Mouse (Mus musculus): ENCODE results near the gene Aldh3b1.

DNA sequence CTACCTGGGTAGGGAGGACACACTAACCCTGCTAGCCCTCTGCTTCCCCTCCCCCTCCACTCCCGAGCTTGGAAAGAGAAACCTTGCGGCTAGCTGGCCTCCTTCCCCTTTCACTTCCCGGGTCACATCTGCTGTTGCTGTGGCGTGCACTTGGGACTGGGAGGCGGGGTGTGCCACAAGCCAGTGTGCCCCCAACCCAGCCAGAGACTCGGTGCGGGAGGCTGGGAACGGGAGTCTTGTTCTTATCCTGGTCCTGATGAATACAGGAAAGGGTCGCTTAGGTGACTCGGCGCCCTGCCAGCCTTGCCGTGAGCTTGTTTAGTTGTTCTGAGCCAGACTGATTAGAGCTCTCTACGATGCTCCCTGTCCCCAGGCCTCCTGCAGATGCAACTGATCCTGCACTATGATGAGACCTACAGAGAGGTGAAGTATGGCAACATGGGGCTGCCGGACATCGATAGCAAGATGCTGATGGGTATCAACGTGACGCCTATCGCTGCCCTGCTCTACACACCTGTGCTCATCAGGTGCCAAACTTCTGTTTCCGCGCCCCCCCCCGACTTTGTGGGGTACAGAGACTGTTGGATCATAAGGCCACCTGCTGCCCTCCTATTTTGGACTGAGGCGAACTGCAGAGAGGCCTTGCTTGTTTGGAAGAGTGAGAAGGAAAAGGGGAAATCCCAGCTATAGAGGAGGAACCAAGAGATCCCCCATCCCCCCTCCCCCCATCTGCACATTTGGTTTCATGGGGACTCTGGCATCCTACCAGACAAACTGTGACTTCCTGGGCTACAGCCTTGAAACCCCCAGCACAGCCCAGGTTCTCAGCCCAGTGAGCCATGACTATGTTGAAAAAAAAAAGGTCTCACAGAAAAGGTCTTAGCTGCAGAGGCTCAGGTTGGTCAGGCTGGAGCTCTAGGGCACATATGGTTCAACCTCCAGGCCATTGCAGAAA, 6.6 kb upstream of the Aldh3b1 start:
- no peak for TF ChIP-seq GATA1 (IDR thresholded peaks at IDR 0.05; ENCODE audit: borderline replicate concordance, low read length)
- no peak for TF ChIP-seq FLI1 (IDR thresholded peaks at IDR 0.05; ENCODE audit: low read length)

Data from megakaryocyte, embryonic 14.5 days (primary cell).